Mouse (Mus musculus): Measurements from ENCODE around the gene Numbl.

GRCm38 (mm10) chr7:27232781-27233281 is 25.4 kb upstream of the Numbl start, which contains the start of gene Coq8b:
- TF ChIP-seq CTCF (IDR thresholded peaks at IDR 0.05; ENCODE audit: low read depth) = peak; percentile 41; the same call in 1 of the 2 replicates
- no peak for TF ChIP-seq EP300 (optimal IDR thresholded peaks at IDR 0.05)
